Comparison of ENCODE assay signal across 8 mouse cellular contexts in genomic region chrX:74452773-74453172, GRCm38 (mm10). TPM values are rescaled to one million over a fixed set of nuclear protein-coding genes. Genes with fewer than 3 reads are reported as not detected.
DNase-seq lines count a peak whose midpoint lies in the region; ATAC-seq and TF ChIP-seq lines count a peak whose summit lies in the region.

No protein-coding gene starts in this region.

- no peak for ATAC-seq in hindbrain, embryonic 11.5 days (ENCODE audit: low FRiP score)
- ATAC-seq in hindbrain, embryonic 12.5 days (ENCODE audit: low FRiP score), result no peak
- no peak for ATAC-seq in limb, embryonic 14.5 days (ENCODE audit: low FRiP score, low read depth)

- H3K36me3 ChIP-seq in hindbrain, embryonic 11.5 days (ENCODE audit: control insufficient read depth, insufficient read depth, low read length), result no peaks in the 10 kb centered on the region
- peaks cover 9% of the 10 kb centered on the region; the same call in 1 of the 2 replicates for H3K36me3 ChIP-seq in hindbrain, embryonic 12.5 days
- H3K36me3 ChIP-seq in limb, embryonic 14.5 days (ENCODE audit: control insufficient read depth, insufficient read depth, low read length), result peaks cover 6% of the 10 kb centered on the region; the same call in 1 of the 2 replicates

- peak; percentile 24 for DNase-seq in hindbrain, embryonic 11.5 days (ENCODE audit: low spot score)
- peak; percentile 35 for DNase-seq in CD4-positive helper T cell, adult 2 months (ENCODE audit: low read depth, low spot score)
- peak; percentile 20 for DNase-seq in c-Kit-negative CD71-positive TER-119-positive erythroid progenitor cells, embryonic 14.5 days (ENCODE audit: low read depth, low spot score)
- peak; percentile 38 for DNase-seq in limb, embryonic 14.5 days (ENCODE audit: low spot score)
- DNase-seq in urinary bladder, postnatal 4 days (ENCODE audit: low spot score in 2 of 2), result no peak
- DNase-seq in testis, postnatal 10 days (ENCODE audit: low spot score), result no peak
- DNase-seq in right cerebral cortex, postnatal 14 days, result no peak

- H3K27ac ChIP-seq in hindbrain, embryonic 11.5 days (ENCODE audit: low read depth, low read length), result no peak overlapping the region
- no peak overlapping the region for H3K27ac ChIP-seq in hindbrain, embryonic 12.5 days
- H3K27ac ChIP-seq in limb, embryonic 14.5 days (replicated peaks; ENCODE audit: low read depth, low read length), result no peak overlapping the region

- no peak overlapping the region for H3K9ac ChIP-seq in hindbrain, embryonic 11.5 days (ENCODE audit: low read depth, low read length)
- H3K9ac ChIP-seq in hindbrain, embryonic 12.5 days, result no peak overlapping the region
- H3K9ac ChIP-seq in limb, embryonic 14.5 days (ENCODE audit: low read depth, low read length, severe bottlenecking), result no peak overlapping the region

- 17% methylated on average over 4 of the region's 4 CpGs for WGBS in hindbrain, embryonic 11.5 days
- 16% methylated on average over 4 of the region's 4 CpGs for WGBS in hindbrain, embryonic 12.5 days
- WGBS in limb, embryonic 14.5 days, result 10% methylated on average over 4 of the region's 4 CpGs

- no peaks in the 10 kb centered on the region for H3K9me3 ChIP-seq in hindbrain, embryonic 11.5 days (ENCODE audit: control insufficient read depth, low read length)
- H3K9me3 ChIP-seq in hindbrain, embryonic 12.5 days (replicated peaks), result no peaks in the 10 kb centered on the region
- no peaks in the 10 kb centered on the region for H3K9me3 ChIP-seq in limb, embryonic 14.5 days (ENCODE audit: control insufficient read depth, low read length)

- H3K4me3 ChIP-seq in hindbrain, embryonic 11.5 days (ENCODE audit: low read depth, low read length), result no peak overlapping the region
- no peak overlapping the region for H3K4me3 ChIP-seq in hindbrain, embryonic 12.5 days
- H3K4me3 ChIP-seq in limb, embryonic 14.5 days (replicated peaks; ENCODE audit: low read length), result no peak overlapping the region

- no peak overlapping the region for H3K4me2 ChIP-seq in hindbrain, embryonic 11.5 days (replicated peaks; ENCODE audit: low read depth, low read length)
- no peak overlapping the region for H3K4me2 ChIP-seq in hindbrain, embryonic 12.5 days (replicated peaks)
- H3K4me2 ChIP-seq in limb, embryonic 14.5 days (replicated peaks; ENCODE audit: low read depth, low read length, severe bottlenecking), result no peak overlapping the region

- TF ChIP-seq POLR2A in limb, embryonic 14.5 days (IDR thresholded peaks at IDR 0.05; ENCODE audit: borderline replicate concordance, extremely low read depth, insufficient read depth, insufficient read length), result no peak

- no peaks in the 10 kb centered on the region for H3K4me1 ChIP-seq in hindbrain, embryonic 11.5 days (replicated peaks; ENCODE audit: control insufficient read depth, insufficient read depth, low read length)
- no peaks in the 10 kb centered on the region for H3K4me1 ChIP-seq in hindbrain, embryonic 12.5 days
- no peaks in the 10 kb centered on the region for H3K4me1 ChIP-seq in limb, embryonic 14.5 days (ENCODE audit: control insufficient read depth, insufficient read depth, low read length)

- H3K27me3 ChIP-seq in hindbrain, embryonic 11.5 days (ENCODE audit: control insufficient read depth, insufficient read depth, low read length), result no peaks in the 10 kb centered on the region
- H3K27me3 ChIP-seq in hindbrain, embryonic 12.5 days, result no peaks in the 10 kb centered on the region
- no peaks in the 10 kb centered on the region for H3K27me3 ChIP-seq in limb, embryonic 14.5 days (ENCODE audit: control insufficient read depth, insufficient read depth, low read length)

RNA-seq across cellular contexts. Expression of gene G6pdx, which starts 23.8 kb away (rescaled TPM):
- polyA plus RNA-seq in hindbrain, embryonic 11.5 days (2014; fragmentation: Nextera tagmentation; extraction: Ambion mirVana), result 54.9 and 56.5 TPM in 2 replicates
- polyA plus RNA-seq in hindbrain, embryonic 12.5 days (2016; fragmentation: Nextera tagmentation; extraction: Ambion mirVana), result 48.8 and 52.9 TPM in 2 replicates
- 35.2 and 35.4 TPM in 2 replicates for polyA plus RNA-seq in limb, embryonic 14.5 days (2012; rRNA removed)
- polyA plus RNA-seq in limb, embryonic 14.5 days (2014; fragmentation: Nextera tagmentation; extraction: Ambion mirVana), result 48.3 and 51.8 TPM in 2 replicates

RNA-seq across cellular contexts. Expression of gene Gm6880, which starts 28.4 kb away (rescaled TPM):
- polyA plus RNA-seq in hindbrain, embryonic 11.5 days (2014; fragmentation: Nextera tagmentation; extraction: Ambion mirVana), result not detected in 2 replicates
- not detected in 2 replicates for polyA plus RNA-seq in hindbrain, embryonic 12.5 days (2016; fragmentation: Nextera tagmentation; extraction: Ambion mirVana)
- 1.1 and 2.8 TPM in 2 replicates for polyA plus RNA-seq in limb, embryonic 14.5 days (2012; rRNA removed)
- 1.4 and 2.7 TPM in 2 replicates for polyA plus RNA-seq in limb, embryonic 14.5 days (2014; fragmentation: Nextera tagmentation; extraction: Ambion mirVana)

RNA-seq across cellular contexts. Expression of gene Ikbkg, which starts 59.7 kb away (rescaled TPM):
- polyA plus RNA-seq in hindbrain, embryonic 11.5 days (2014; fragmentation: Nextera tagmentation; extraction: Ambion mirVana), result 21.7 and 25.4 TPM in 2 replicates
- 24.2 and 27.7 TPM in 2 replicates for polyA plus RNA-seq in hindbrain, embryonic 12.5 days (2016; fragmentation: Nextera tagmentation; extraction: Ambion mirVana)
- 13.7 and 17.4 TPM in 2 replicates for polyA plus RNA-seq in limb, embryonic 14.5 days (2012; rRNA removed)
- polyA plus RNA-seq in limb, embryonic 14.5 days (2014; fragmentation: Nextera tagmentation; extraction: Ambion mirVana), result 23.9 and 25.6 TPM in 2 replicates

RNA-seq across cellular contexts. Expression of gene Fam3a, which starts 59.7 kb away (rescaled TPM):
- 26.9 and 29.0 TPM in 2 replicates for polyA plus RNA-seq in hindbrain, embryonic 11.5 days (2014; fragmentation: Nextera tagmentation; extraction: Ambion mirVana)
- polyA plus RNA-seq in hindbrain, embryonic 12.5 days (2016; fragmentation: Nextera tagmentation; extraction: Ambion mirVana), result 32.1 and 33.7 TPM in 2 replicates
- polyA plus RNA-seq in limb, embryonic 14.5 days (2012; rRNA removed), result 50.6 and 60.3 TPM in 2 replicates
- polyA plus RNA-seq in limb, embryonic 14.5 days (2014; fragmentation: Nextera tagmentation; extraction: Ambion mirVana), result 39.3 and 41.8 TPM in 2 replicates

Comparison
In these comparisons a context has a peak if more than half of its experiments do, and no peak if none do; other contexts are left out.
1. DNase-seq: peak in hindbrain, embryonic 11.5 days (single experiment), CD4-positive helper T cell, adult 2 months (single experiment), c-Kit-negative CD71-positive TER-119-positive erythroid progenitor cells, embryonic 14.5 days (single experiment) and limb, embryonic 14.5 days (single experiment); none in urinary bladder, postnatal 4 days (0 of 2), testis, postnatal 10 days (single experiment) and right cerebral cortex, postnatal 14 days (single experiment).